Mouse (Mus musculus) cerebellum, adult 2 months (tissue): Measurements from ENCODE around the gene Tnfrsf13b.

Experiments
- CTCF ChIP-seq: fragments of 200-500 bp; IDR thresholded peaks from 2 replicates; pipeline ENCODE4 v1.5.1; 2011; ENCODE audit warnings: low read depth, mild to moderate bottlenecking, control low read depth, low read length, moderate library complexity, borderline replicate concordance; ENCODE audit not compliant: insufficient read depth
- POLR2A ChIP-seq: fragments of 200-500 bp; IDR thresholded peaks from 2 replicates; pipeline ENCODE4 v1.6.1; 2011; ENCODE audit warnings: low read length, control low read depth, borderline replicate concordance; ENCODE audit not compliant: insufficient read depth

GRCm38 (mm10) chr11:61111472-61111871 lies 15.1 kb upstream of the Tnfrsf13b start:
- TF ChIP-seq CTCF (no peak), POLR2A (no peak)
